Mouse (Mus musculus): ENCODE measurements around the gene Mat2a.
"Not testable (repeated sequence)": the region's sequence is repeated elsewhere in the genome, so short reads cannot be mapped to it uniquely, and the experiment has no call there.

Gene Mat2a

GRCm38 (mm10) chr6:72439355-72440185 lies at the start of gene Mat2a:
Gene Mat2a (minus strand): TSS chr6:72439558.
- in situ Hi-C loops (cut with MboI) = no loop called here

- in situ Hi-C loops (cut with MboI) = no loop called here
These were observed 49.5 kb upstream of the Mat2a start for GRCm38 (mm10) chr6:72488850-72489249.

- in situ Hi-C loops (cut with MboI) = no loop called here
These were observed 47.9 kb upstream of the Mat2a start for GRCm38 (mm10) chr6:72487282-72487681.

GRCm38 (mm10) chr6:72486307-72486706 lies 46.9 kb upstream of the Mat2a start:
- in situ Hi-C loops (cut with MboI) = no loop called here

- in situ Hi-C loops (cut with MboI) = no loop called here
These were observed 45.5 kb upstream of the Mat2a start for GRCm38 (mm10) chr6:72484887-72485286.

- in situ Hi-C loops (cut with MboI) = no loop called here
These were observed 42.8 kb upstream of the Mat2a start for GRCm38 (mm10) chr6:72482156-72482555.

GRCm38 (mm10) chr6:72480422-72480702 lies 41.0 kb upstream of the Mat2a start:
- in situ Hi-C loops (cut with MboI) = no loop called here

GRCm38 (mm10) chr6:72479645-72480421 lies 40.5 kb upstream of the Mat2a start:
- in situ Hi-C loops (cut with MboI) = no loop called here

GRCm38 (mm10) chr6:72478691-72479090 lies 39.3 kb upstream of the Mat2a start:
- in situ Hi-C loops (cut with MboI) = not testable (repeated sequence)

GRCm38 (mm10) chr6:72477621-72478020 lies 38.3 kb upstream of the Mat2a start:
- in situ Hi-C loops (cut with MboI) = no loop called here

GRCm38 (mm10) chr6:72476836-72477235 lies 37.5 kb upstream of the Mat2a start:
- in situ Hi-C loops (cut with MboI) = no loop called here

- in situ Hi-C loops (cut with MboI) = no loop called here
These were observed 36.0 kb upstream of the Mat2a start for GRCm38 (mm10) chr6:72475221-72475985.

- in situ Hi-C loops (cut with MboI) = no loop called here
These were observed 34.1 kb upstream of the Mat2a start for GRCm38 (mm10) chr6:72473264-72474041.

GRCm38 (mm10) chr6:72466171-72466570 lies 26.8 kb upstream of the Mat2a start:
- in situ Hi-C loops (cut with MboI) = no loop called here

GRCm38 (mm10) chr6:72465361-72466157 lies 26.2 kb upstream of the Mat2a start:
- in situ Hi-C loops (cut with MboI) = no loop called here

GRCm38 (mm10) chr6:72462550-72463257 lies 23.3 kb upstream of the Mat2a start:
- in situ Hi-C loops (cut with MboI) = not testable (repeated sequence)

- in situ Hi-C loops (cut with MboI) = no loop called here
These were observed 20.9 kb upstream of the Mat2a start for GRCm38 (mm10) chr6:72460036-72460801.

- in situ Hi-C loops (cut with MboI) = no loop called here
These were observed 19.6 kb upstream of the Mat2a start for GRCm38 (mm10) chr6:72458921-72459320.

- in situ Hi-C loops (cut with MboI) = no loop called here
These were observed 19.1 kb upstream of the Mat2a start for GRCm38 (mm10) chr6:72458418-72458817.
